Mouse (Mus musculus) frontal cortex, postnatal 25 days (tissue): ENCODE results near the gene Pafah1b1.

ENCODE experiments used
- DNase-seq, 2 experiments: peaks; one replicate each; pipeline ENCODE4 v3.0.0; 2022; ENCODE audit warnings: low spot score in 2 of 2

Pafah1b1 gene

DNA sequence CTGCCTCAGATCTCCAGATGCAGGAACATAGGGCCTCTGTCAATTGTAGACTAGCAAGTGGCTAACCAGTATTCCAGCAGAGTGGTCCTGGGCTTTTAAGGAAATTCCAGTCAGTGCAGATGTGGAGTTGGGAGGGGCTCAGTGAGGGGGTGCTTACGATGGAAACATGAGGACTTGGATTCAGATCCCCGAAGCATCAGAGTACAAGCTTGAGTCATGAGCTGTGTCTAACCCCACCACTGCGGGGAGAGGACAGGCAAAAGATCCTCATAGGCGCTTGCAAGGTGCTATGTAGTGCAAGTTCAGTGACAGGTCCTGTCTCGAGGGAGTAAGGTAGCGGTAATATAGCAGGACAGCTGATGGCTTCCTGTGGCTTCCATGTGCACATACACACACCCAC is 62.2 kb downstream of the Pafah1b1 start:
- DNase-seq: no peak

DNA sequence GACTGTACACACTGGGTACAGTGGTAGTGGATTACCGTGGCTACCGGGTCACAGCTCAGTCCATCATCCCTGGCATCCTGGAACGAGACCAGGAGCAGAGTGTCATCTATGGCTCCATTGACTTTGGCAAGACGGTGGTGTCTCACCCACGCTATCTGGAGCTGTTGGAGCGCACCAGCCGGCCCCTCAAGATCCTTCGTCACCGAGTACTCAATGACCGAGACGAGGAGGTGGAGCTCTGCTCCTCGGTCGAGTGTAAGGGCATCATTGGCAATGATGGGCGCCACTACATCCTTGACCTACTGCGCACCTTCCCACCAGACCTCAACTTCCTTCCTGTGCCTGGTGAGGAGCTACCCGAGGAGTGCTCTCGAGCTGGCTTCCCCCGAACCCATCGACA is 62.8 kb downstream of the Pafah1b1 start:
- no peak for DNase-seq

DNA sequence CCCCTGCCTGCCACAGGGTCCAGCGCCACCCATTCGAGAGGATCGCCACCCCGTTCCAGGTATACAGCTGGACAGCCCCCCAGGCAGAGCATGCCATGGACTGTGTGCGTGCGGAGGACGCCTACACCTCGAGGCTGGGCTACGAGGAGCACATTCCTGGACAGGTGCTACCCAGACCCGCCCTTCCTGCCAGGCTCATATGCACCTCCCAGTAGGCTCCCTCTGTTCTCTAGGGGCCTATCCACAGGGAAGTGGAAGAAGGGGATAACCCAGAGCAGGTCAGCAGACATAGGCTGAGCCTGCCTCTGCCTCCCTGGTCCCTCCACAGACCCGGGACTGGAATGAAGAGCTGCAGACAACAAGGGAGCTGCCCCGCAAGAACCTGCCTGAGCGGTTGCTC is 64.1 kb downstream of the Pafah1b1 start:
- no peak for DNase-seq

DNA sequence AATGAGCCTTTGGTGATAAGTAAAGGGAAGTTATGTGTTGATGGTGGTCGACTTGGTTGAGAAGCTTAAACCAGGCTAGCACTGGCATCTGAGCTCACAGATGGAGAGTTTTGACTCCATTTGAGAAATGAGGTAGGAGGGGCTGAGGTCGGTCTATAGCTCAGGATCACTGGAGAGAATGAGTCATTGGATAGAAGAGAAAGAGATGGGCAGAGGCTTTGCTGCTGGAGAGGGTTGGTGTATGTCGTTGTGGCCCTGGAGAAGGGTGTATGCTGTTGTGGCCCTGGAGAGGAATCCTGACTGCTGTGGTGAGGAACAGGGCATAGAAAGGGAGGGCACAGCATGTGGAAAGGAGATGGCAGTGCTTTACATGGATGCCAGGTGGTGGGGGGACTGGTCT is 68.5 kb downstream of the Pafah1b1 start:
- DNase-seq: no peak

- no peak for DNase-seq
Measured at GRCm38 (mm10) chr11:74653385-74653784, 71.1 kb downstream of the Pafah1b1 start.

DNA sequence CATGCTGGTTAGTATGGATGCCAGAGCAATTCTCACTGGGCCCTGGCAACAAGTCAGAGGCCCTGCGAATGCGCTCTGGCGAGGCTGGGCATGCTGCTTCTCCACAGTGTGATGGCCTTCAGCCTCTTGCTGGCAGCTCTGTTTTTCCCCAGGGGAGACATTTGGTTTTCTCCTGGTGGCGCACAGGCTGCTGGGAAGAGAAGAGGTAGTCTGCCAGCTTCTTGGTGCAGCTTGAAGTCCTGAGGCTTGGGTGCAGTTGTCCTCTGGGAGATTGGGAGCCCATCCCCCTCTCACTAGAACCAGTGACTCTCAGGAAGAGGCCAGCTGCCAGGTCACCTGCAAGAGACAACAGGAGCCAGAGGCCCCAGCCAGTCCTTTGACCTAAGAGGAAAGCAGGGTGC is 71.7 kb downstream of the Pafah1b1 start:
- DNase-seq: no peak

DNA sequence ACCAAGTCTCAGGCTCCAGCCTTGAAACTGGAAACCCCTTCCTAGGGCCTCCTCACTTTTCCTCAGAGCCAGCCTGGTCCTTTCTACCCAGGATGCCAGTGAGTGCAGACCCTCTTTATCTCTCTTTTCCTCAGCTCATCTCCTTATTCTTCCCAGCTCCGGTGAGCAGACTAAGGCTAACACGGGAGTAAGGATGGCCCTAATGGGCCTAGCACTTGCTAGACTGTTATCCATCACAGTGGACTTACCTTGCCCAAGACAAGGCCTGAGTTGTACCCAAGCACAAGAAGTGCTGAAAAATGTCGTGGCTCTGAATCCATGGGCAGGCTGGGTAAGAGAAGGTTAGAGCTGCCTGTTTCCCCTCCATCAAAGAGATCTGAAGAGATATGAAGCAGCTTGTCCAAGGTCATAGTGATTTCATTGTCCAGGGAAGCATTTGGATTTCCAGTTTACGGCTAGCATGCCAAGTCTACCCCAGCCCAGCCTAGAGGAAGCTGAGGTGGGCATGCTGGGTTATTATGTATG is 73.8 kb downstream of the Pafah1b1 start:
- DNase-seq: no peak

GRCm38 (mm10) chr11:74649647-74650551 is 74.6 kb downstream of the Pafah1b1 start:
- DNase-seq: no peak

DNA sequence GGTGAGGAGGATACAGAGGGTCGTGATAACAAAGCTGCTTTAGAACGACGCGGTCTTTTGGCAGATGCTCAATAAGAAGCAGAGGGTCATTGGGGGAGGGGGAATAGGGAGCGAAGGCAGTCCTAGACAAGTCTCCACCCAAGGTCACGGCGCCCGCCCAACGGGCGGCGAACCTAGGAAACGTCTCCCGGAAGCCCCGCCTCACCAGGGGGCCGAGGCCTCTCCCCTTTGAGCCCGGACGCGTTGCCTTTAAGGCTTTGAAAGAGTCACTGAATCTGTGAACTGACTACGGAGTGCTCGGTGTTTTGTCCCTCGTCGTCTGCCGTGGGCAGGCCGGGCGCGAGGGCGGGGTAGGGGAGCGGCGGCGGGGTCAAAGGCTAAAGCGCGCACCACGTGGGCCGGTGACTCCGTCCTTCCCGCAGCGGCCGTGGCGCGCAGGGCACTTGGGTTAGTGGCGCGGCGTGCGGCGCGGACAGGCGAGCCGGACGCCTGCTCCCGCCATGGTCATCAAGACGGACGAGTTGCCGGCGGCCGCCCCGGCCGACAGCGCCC is 75.3 kb downstream of the Pafah1b1 start, which contains the start of gene Cluh:
Gene Cluh, plus strand, starts transcription at position 401 of the 552 bp plus-strand sequence.
- peak; percentile 97 to 98 for DNase-seq

GRCm38 (mm10) chr11:74648676-74649075 is 75.8 kb downstream of the Pafah1b1 start:
- no peak for DNase-seq

- no peak for DNase-seq
Measured at GRCm38 (mm10) chr11:74647966-74648365, 76.5 kb downstream of the Pafah1b1 start.

- no peak for DNase-seq
Measured at GRCm38 (mm10) chr11:74639628-74640027, 84.8 kb downstream of the Pafah1b1 start.

GRCm38 (mm10) chr11:74638791-74639411 is 85.6 kb downstream of the Pafah1b1 start:
- DNase-seq: no peak

GRCm38 (mm10) chr11:74637971-74638790 is 86.3 kb downstream of the Pafah1b1 start:
- DNase-seq: peak; percentile 32 to 57

DNA sequence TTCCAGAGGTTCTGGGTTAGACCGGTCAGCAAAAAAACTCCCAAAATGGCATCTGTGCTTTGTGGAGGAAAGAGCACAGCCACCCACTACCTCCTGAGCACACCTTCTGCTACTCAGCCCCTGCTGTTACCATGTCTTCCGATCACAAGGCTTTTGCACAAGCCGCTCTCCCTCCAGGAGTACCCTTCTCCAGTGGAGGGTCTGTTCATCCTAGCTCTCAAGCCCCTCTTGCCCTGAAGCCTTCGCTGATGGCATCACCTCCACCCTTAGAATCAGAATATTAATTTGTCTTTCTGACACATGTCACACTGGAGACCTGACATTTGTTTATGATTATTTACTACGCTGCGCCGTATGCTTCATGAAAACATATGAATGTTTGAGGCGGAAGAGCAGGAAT is 87.0 kb downstream of the Pafah1b1 start:
- DNase-seq: no peak

DNA sequence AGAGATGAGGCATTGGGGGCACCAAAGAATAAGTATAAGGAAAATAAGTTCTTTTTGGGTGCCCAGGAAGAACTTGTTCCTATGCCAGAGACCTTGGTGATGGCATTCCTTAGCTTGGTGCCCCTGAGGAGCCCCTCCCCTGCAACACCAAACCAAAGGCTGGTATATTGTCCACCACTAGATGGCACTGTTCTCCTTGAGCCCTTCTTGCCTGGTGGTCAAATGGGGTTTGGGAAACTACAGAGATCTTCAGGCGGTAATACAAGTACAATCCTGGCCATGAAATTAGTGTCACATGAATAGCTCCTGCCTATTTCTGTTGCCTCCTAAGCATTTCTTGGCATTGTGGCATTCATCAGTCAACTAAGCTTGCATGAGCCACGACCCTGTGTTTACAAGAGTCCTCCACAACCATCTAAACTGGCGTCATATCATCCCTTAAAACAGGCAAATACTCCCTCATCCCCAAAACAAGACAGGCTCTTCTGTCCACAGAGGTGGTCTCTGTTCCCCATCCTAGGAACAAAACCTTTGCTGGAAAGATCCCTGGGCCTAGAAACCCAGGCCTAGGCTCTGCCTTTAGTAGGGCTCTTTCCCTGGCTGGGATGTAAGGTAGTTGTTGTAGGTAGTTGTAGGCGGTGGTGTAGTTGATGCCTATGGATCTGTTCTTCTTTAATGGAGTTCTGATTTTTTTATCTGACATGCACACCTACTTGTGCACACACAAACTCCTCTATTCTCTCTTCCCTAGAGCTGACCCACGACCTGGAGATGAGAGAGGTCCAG is 89.8 kb downstream of the Pafah1b1 start:
- DNase-seq: peak in 1 of 2 experiments; percentile 60

DNA sequence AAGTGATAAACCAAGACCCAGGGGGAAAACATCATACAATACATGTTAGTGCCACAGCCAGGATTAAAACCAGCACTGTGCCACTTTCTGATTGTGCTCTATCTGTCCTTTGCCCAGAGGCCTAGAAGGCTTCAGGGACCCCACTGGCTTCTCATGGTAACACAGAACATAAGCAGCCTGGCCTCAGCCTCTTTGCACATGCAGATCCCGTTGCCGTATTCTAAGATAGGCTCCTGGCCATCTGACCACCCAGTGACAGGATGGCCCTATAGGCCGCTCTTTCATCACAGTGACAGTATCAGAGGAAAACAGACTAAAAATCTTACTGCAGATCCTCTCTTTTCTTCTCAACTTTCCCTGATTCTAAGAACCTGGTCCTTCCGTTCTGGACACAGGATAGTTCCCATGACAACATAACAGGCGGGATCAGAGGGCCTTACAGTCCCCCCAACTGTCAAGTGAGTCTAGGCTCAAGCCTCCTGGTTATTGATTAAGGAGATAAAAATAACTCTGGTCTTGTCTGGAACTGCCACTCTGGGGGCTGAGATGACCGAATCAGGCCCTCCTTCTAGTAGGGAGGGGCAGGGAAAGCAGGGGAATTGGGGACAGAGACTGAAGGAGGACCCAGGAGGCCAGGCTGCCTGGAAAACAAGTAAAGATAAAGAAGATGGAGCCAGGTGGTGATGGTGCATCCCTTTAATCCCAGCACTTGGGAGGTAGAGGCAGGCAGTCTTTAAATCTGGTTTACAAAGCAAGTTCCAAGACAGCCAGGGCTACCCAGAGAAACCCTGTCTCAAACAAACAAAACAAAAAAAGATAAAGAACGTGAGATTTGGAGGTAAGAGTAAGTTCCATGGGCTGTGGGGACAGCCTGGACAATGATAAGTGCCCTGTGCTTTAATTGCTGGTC is 92.3 kb downstream of the Pafah1b1 start:
- DNase-seq: no peak

DNA sequence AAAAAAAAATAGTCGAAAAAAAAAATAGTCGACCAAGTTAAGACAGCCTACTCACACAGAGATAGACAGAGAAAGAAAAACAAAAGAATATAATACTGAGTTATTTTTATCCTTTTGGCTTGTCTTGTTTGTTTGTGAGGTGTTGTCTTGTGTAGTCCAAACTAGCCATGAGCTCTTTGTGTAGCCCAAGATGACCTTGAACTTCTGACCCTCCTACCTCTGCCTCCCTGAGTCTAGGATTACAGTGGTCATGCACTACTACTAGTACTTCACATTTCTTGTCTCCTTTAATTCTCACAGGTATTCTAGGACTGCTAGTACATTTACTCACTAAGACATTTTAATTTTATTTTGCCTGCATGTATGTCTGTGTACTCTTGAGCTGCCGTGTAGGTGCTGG is 97.0 kb downstream of the Pafah1b1 start:
- DNase-seq: no peak

GRCm38 (mm10) chr11:74625333-74625732 is 99.1 kb downstream of the Pafah1b1 start:
- no peak for DNase-seq
